Mouse (Mus musculus) limb, embryonic 11.5 days (tissue): ENCODE results near the gene Gm11032. TPM values are rescaled to one million over a fixed set of nuclear protein-coding genes. Genes with fewer than 3 reads are reported as not detected.

Experiments used
- ATAC-seq: fragments of 200-750 bp; cut with Nextera tagmentation; 2 replicates; pipeline ENCODE4 v1.8.0; 2017; ENCODE audit warnings: low read depth; ENCODE audit not compliant: insufficient number of reproducible peaks, low FRiP score, low TSS enrichment
- DNase-seq: peaks from one replicate; pipeline ENCODE4 v3.0.0-alpha.2; 2015; ENCODE audit warnings: low spot score
- H3K27ac ChIP-seq: fragments of 300-500 bp; sonication (generic); replicated peaks from 2 replicates; pipeline ENCODE4 v1.5.1; 2014; ENCODE audit warnings: low read depth, mild to moderate bottlenecking, low read length
- H3K27me3 ChIP-seq: fragments of 300-500 bp; sonication (generic); 2 replicates; pipeline ENCODE4 v1.6.1; 2014; ENCODE audit warnings: mild to moderate bottlenecking, low read length, mixed read lengths; ENCODE audit not compliant: control insufficient read depth, insufficient read depth
- H3K36me3 ChIP-seq: fragments of 300-500 bp; sonication (generic); 2 replicates; pipeline ENCODE4 v1.6.1; 2014; ENCODE audit warnings: mild to moderate bottlenecking, low read length, moderate library complexity, mixed read lengths; ENCODE audit not compliant: control insufficient read depth, insufficient read depth
- H3K4me1 ChIP-seq: fragments of 300-500 bp; sonication (generic); 2 replicates; pipeline ENCODE4 v1.6.1; 2014; ENCODE audit warnings: low read length, mixed read lengths; ENCODE audit not compliant: control insufficient read depth, insufficient read depth
- H3K4me2 ChIP-seq: fragments of 300-500 bp; sonication (generic); 2 replicates; pipeline ENCODE4 v1.6.1; 2014; ENCODE audit warnings: low read depth, mild to moderate bottlenecking, moderate library complexity; ENCODE audit not compliant: severe bottlenecking
- H3K4me3 ChIP-seq: fragments of 300-500 bp; sonication (generic); 2 replicates; pipeline ENCODE4 v1.5.1; 2014; ENCODE audit warnings: low read depth, low read length
- H3K9ac ChIP-seq: fragments of 300-500 bp; sonication (generic); 2 replicates; pipeline ENCODE4 v1.6.1; 2014; ENCODE audit warnings: mild to moderate bottlenecking, low read length
- H3K9me3 ChIP-seq: fragments of 300-500 bp; sonication (generic); 2 replicates; pipeline ENCODE4 v1.6.1; 2016; ENCODE audit warnings: low read length; ENCODE audit not compliant: control insufficient read depth
- WGBS: fragments of 180-500 bp; shearing (Covaris S2); extraction: QIAGEN DNeasy Blood & Tissue Kit; methylation state at CpG from one replicate; pipeline ENCODE4 v1.1.7; 2014; 5-methylcytosine and 5-hydroxymethylcytosine counted together
- polyA plus RNA-seq: library from polyadenylated mRNA; unstranded; fragments of >200 nt; fragmentation: Nextera tagmentation; extraction: Ambion mirVana; gene quantifications from 2 replicates; pipeline ENCODE4 v1.2.1, GENCODE M21; 2014

Gm11032 gene
- polyA plus RNA-seq, 1 experiment from 2014 or later: not detected

DNA sequence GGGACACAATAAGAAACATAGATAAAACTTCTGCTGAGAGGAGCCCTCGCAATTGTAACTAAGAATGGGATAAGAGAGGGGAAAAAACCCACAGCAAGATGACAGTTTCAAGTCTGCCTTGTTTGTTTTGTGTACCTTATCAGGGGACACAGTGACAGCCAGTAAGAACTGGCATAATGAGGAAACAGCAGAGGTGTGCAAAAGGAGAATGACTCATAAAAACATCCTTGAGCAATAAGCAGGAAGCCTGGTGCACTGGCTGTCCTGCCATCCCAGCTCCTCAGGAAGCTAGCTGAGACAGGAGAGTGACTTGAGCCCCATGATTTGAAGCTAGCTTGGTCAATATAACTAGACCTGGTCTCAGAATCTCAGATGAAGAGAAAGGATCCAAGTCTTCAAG lies 40.0 kb downstream of the Gm11032 start:
- H3K36me3 ChIP-seq: peaks cover 3% of the 10 kb centered on the region; the same call in 1 of the 2 replicates
- DNase-seq (no peak), ATAC-seq (no peak)
- H3K4me3 ChIP-seq: no peak overlapping the region
- H3K27me3 ChIP-seq: no peaks in the 10 kb centered on the region
- no peaks in the 10 kb centered on the region for H3K9me3 ChIP-seq
- H3K9ac ChIP-seq: no peak overlapping the region
- H3K4me2 ChIP-seq: no peak overlapping the region
- 85% methylated on average over 1 of the region's 1 CpGs for WGBS
- H3K4me1 ChIP-seq: no peaks in the 10 kb centered on the region
- H3K27ac ChIP-seq: no peak overlapping the region

- ATAC-seq: no peak
- no peak for DNase-seq
- Histone ChIP-seq H3K4me2 (no peak overlapping the region), H3K4me1 (no peaks in the 10 kb centered on the region), H3K9me3 (no peaks in the 10 kb centered on the region), H3K36me3 (peaks cover 3% of the 10 kb centered on the region; the same call in 1 of the 2 replicates), H3K27ac (no peak overlapping the region), H3K4me3 (no peak overlapping the region), H3K27me3 (no peaks in the 10 kb centered on the region), H3K9ac (no peak overlapping the region)
- 85% methylated on average over 7 of the region's 7 CpGs for WGBS
Observed at GRCm38 (mm10) chr11:4660309-4661025, 40.6 kb downstream of the Gm11032 start.

GRCm38 (mm10) chr11:4661324-4661723 lies 41.5 kb downstream of the Gm11032 start:
- Histone ChIP-seq H3K4me2 (no peak overlapping the region), H3K4me3 (no peak overlapping the region), H3K27me3 (no peaks in the 10 kb centered on the region), H3K9me3 (no peaks in the 10 kb centered on the region), H3K27ac (no peak overlapping the region), H3K36me3 (peaks cover 3% of the 10 kb centered on the region; the same call in 1 of the 2 replicates), H3K9ac (no peak overlapping the region), H3K4me1 (no peaks in the 10 kb centered on the region)
- DNase-seq (no peak), ATAC-seq (no peak)
- WGBS: 81% methylated on average over 4 of the region's 4 CpGs

- no peak for ATAC-seq
- H3K27ac ChIP-seq: no peak overlapping the region
- no peaks in the 10 kb centered on the region for H3K9me3 ChIP-seq
- H3K9ac ChIP-seq: no peak overlapping the region
- H3K27me3 ChIP-seq: no peaks in the 10 kb centered on the region
- peaks cover 3% of the 10 kb centered on the region; the same call in 1 of the 2 replicates for H3K36me3 ChIP-seq
- no peak overlapping the region for H3K4me2 ChIP-seq
- H3K4me3 ChIP-seq: no peak overlapping the region
- 84% methylated on average over 10 of the region's 10 CpGs for WGBS
- no peak for DNase-seq
- H3K4me1 ChIP-seq: no peaks in the 10 kb centered on the region
Observed at GRCm38 (mm10) chr11:4661871-4662495, 42.1 kb downstream of the Gm11032 start.

DNA sequence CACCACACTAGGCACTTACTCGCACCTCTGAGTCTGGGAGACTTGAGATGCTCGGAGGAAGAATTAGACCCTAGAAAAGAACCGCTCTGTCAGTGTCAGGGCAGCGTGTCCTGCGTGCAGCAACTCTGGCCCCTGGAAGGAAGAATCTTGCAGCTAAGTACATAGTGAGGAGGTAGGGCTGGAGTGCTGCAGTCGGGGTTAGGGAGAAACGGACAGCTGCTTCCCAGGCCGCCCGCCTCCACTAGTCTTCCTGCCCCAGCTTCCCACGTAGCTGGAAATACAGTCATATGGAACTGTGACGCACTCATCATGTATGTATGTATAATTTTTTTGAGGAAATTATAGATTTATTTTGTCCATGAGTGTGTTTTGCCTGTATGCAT lies 42.6 kb downstream of the Gm11032 start:
- Histone ChIP-seq H3K9me3 (no peaks in the 10 kb centered on the region), H3K9ac (no peak overlapping the region), H3K4me3 (no peak overlapping the region), H3K27me3 (no peaks in the 10 kb centered on the region), H3K4me2 (no peak overlapping the region), H3K4me1 (no peaks in the 10 kb centered on the region), H3K27ac (no peak overlapping the region), H3K36me3 (peaks cover 3% of the 10 kb centered on the region; the same call in 1 of the 2 replicates)
- WGBS: 90% methylated on average over 11 of the region's 11 CpGs
- DNase-seq (no peak), ATAC-seq (no peak)

Other genes starting within 250 kb of the Gm11032 start
- 0.35 and 0.79 TPM in 2 replicates for gene Hormad2, start 179.0 kb upstream of the Gm11032 start, polyA plus RNA-seq
- gene Mtmr3, start 25.2 kb upstream of the Gm11032 start, polyA plus RNA-seq: 26.2 and 30.2 TPM in 2 replicates
- gene Ascc2, start 17.7 kb downstream of the Gm11032 start, polyA plus RNA-seq: 39.5 and 40.6 TPM in 2 replicates
- 639 and 641 TPM in 2 replicates for gene Uqcr10, start 84.3 kb downstream of the Gm11032 start, polyA plus RNA-seq
- gene Zmat5, start 84.6 kb downstream of the Gm11032 start, polyA plus RNA-seq: 77.1 and 78.9 TPM in 2 replicates
- 0.07 and 0.19 TPM in 2 replicates for gene Cabp7, start 126.7 kb downstream of the Gm11032 start, polyA plus RNA-seq
- 47.6 and 51.2 TPM in 2 replicates for gene Nf2, start 229.5 kb downstream of the Gm11032 start, polyA plus RNA-seq